Mouse (Mus musculus) limb, embryonic 10.5 days (tissue): ENCODE results near the gene Tlk2. TPM values are rescaled to one million over a fixed set of nuclear protein-coding genes. Genes with fewer than 3 reads are reported as not detected.
A peak's percentile ranks its signal among the peaks of the same experiment; 100 is the strongest.

Experiments
- DNase-seq: peaks from one replicate; pipeline ENCODE4 v3.0.0-alpha.2; 2017; ENCODE audit warnings: low spot score
- H3K27ac ChIP-seq: fragments of 300-500 bp; sonication (generic); 2 replicates; pipeline ENCODE4 v1.5.1; 2016; ENCODE audit warnings: mild to moderate bottlenecking
- H3K27me3 ChIP-seq: fragments of 300-500 bp; sonication (generic); 2 replicates; pipeline ENCODE4 v1.6.1; 2016; ENCODE audit warnings: low read depth, mild to moderate bottlenecking; ENCODE audit not compliant: poor library complexity, severe bottlenecking
- H3K36me3 ChIP-seq: fragments of 300-500 bp; sonication (generic); 2 replicates; pipeline ENCODE4 v1.6.1; 2016; ENCODE audit warnings: mild to moderate bottlenecking, moderate library complexity
- H3K4me1 ChIP-seq: fragments of 300-500 bp; sonication (generic); 2 replicates; pipeline ENCODE4 v1.6.1; 2016
- H3K4me3 ChIP-seq: fragments of 300-500 bp; sonication (generic); 2 replicates; pipeline ENCODE4 v1.5.1; 2016; ENCODE audit warnings: mild to moderate bottlenecking, moderate library complexity
- H3K9me3 ChIP-seq: fragments of 300-500 bp; sonication (generic); replicated peaks from 2 replicates; pipeline ENCODE4 v1.6.1; 2016; ENCODE audit warnings: mild to moderate bottlenecking
- WGBS: fragments of 180-500 bp; shearing (Covaris S2); methylation state at CpG from one replicate; pipeline ENCODE4 v1.1.7; 2016; 5-methylcytosine and 5-hydroxymethylcytosine counted together
- polyA plus RNA-seq: library from polyadenylated mRNA; unstranded; fragments of >200 nt; fragmentation: Nextera tagmentation; extraction: Ambion mirVana; gene quantifications from 2 replicates; pipeline ENCODE4 v1.2.1, GENCODE M21; 2016

Gene Tlk2
- polyA plus RNA-seq, 1 experiment from 2014 or later = 23.0 TPM

DNA sequence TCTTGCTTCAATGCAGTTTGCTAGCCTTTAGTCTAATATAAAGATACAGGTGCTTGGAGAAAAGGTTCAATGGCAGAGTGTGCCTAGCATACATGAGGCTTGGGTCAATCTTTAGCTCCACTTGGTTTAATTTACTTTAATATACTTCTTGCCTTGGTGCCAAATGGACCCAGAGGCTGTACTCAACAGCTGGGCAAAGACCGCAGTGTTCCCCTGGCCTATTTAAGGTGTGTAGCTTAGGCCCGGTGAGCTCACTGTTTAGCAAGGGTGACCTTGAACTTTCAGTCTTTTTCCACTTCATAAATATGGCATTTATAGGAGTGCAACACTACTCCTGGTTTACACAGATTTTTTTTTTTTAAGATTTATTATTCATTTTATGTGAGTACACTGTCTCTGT is 55.9 kb downstream of the Tlk2 start:
- no peaks in the 10 kb centered on the region for H3K4me1 ChIP-seq
- no peaks in the 10 kb centered on the region for H3K27me3 ChIP-seq
- DNase-seq = no peak
- WGBS = 93% methylated on average over 2 of the region's 2 CpGs
- peaks cover 34% of the 10 kb centered on the region for H3K36me3 ChIP-seq
- H3K4me3 ChIP-seq = no peak overlapping the region
- H3K9me3 ChIP-seq = no peaks in the 10 kb centered on the region
- H3K27ac ChIP-seq = no peak overlapping the region

DNA sequence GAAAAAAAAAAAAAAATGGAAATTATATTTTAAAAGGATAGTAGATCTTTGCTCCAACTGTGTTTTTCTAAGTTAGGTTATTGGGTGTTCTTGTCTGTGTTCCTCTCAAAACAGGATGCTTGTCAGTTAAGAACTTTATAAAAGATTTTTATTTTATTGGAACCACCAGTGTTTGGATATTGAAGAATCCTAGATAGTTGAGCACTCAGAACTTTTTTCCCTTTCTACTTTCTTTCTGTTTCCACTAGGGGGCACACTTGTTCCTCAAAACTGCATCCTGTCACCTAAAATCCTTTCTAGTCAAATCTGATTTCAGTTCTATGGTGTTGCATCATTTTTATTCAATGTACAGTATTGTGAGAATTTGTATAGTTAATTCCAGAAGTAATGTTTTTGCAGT is 62.4 kb downstream of the Tlk2 start:
- no peaks in the 10 kb centered on the region for H3K27me3 ChIP-seq
- no peak for DNase-seq
- no peaks in the 10 kb centered on the region for H3K4me1 ChIP-seq
- H3K27ac ChIP-seq = no peak overlapping the region
- no peaks in the 10 kb centered on the region for H3K9me3 ChIP-seq
- H3K36me3 ChIP-seq = peaks cover 55% of the 10 kb centered on the region
- no peak overlapping the region for H3K4me3 ChIP-seq

DNA sequence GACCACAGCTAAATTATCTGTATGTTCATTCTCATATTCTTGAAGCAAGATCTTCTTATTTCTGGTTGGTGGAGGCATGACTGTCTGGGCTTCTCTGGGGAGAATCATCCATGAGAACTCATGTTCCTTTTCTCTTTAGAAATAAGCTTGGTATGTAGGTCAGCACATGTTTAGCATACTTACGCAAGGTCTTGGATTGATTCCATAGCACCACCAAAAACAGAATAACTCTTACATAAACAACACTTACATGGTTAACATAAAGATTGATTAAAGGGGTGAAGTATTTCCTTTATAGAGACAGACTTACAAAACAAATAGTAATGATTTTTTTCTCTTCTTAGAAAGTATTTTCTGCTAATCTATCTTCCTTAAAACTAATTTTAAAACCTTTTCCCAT is 67.8 kb downstream of the Tlk2 start:
- Histone ChIP-seq H3K4me3 (no peak overlapping the region), H3K27me3 (no peaks in the 10 kb centered on the region), H3K9me3 (no peaks in the 10 kb centered on the region), H3K27ac (no peak overlapping the region), H3K4me1 (no peaks in the 10 kb centered on the region), H3K36me3 (peaks cover 98% of the 10 kb centered on the region)
- DNase-seq = no peak
- WGBS = 96% methylated on average over 1 of the region's 1 CpGs

DNA sequence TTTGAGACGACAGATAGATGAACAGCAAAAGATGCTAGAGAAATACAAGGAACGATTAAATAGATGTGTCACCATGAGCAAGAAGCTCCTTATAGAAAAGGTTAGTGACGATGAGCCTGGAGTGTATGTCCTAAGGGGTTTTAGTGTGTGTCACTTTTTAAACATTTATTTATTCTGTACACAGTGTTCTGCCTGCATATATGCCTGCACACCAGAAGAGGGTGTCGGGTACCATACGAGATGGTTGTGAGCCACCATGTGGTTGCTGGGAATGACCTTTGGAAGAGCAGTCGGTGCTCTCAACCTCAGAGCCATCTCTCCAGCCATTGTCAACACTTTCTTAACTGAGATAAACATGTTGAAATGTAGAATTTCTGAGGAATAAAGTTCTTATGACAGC is 68.2 kb downstream of the Tlk2 start:
- no peaks in the 10 kb centered on the region for H3K4me1 ChIP-seq
- 92% methylated on average over 6 of the region's 6 CpGs for WGBS
- H3K27ac ChIP-seq = no peak overlapping the region
- DNase-seq = no peak
- H3K36me3 ChIP-seq = peaks cover 96% of the 10 kb centered on the region
- H3K4me3 ChIP-seq = no peak overlapping the region
- no peaks in the 10 kb centered on the region for H3K9me3 ChIP-seq
- H3K27me3 ChIP-seq = no peaks in the 10 kb centered on the region

DNA sequence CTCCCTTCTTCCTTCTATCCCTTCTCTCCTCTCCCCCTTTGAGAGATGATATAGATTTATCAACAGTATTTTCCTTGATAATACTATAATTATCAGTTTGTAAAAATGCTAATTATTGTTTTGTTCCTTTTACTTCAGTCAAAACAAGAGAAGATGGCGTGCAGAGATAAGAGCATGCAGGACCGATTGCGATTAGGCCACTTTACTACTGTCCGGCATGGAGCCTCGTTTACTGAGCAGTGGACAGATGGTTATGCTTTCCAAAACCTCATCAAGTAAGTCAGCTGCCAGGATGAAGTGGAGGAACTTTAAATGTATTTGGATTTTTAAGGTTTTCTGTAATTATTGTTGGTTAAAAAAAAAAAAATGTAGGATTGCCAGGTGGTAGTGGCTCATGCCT is 68.7 kb downstream of the Tlk2 start:
- 96% methylated on average over 5 of the region's 5 CpGs for WGBS
- no peak overlapping the region for H3K4me3 ChIP-seq
- peaks cover 93% of the 10 kb centered on the region for H3K36me3 ChIP-seq
- H3K9me3 ChIP-seq = no peaks in the 10 kb centered on the region
- no peaks in the 10 kb centered on the region for H3K4me1 ChIP-seq
- no peak for DNase-seq
- H3K27me3 ChIP-seq = no peaks in the 10 kb centered on the region
- H3K27ac ChIP-seq = no peak overlapping the region

DNA sequence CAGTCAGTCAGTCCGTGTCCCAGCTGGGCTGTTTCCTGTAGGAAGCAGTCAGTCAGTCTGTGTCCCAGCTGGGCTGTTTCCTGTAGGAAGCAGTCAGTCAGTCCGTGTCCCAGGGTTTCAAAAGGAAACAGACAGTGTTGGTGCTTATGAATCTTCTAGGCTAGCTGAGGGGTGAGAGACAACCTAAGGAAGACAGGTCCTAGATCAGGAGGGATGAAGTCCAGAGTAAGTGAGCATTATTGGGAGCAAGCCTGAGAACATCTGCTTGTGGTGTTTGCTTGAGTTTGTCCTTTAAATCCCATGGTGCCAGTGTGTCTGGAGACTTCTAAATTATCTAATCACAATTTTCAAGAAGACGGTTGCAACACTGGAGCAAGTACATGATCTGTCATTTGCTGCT is 81.1 kb downstream of the Tlk2 start:
- Histone ChIP-seq H3K36me3 (peaks cover 90% of the 10 kb centered on the region), H3K27me3 (no peaks in the 10 kb centered on the region), H3K4me3 (no peak overlapping the region), H3K27ac (no peak overlapping the region), H3K9me3 (no peaks in the 10 kb centered on the region), H3K4me1 (peaks cover 6% of the 10 kb centered on the region; the same call in 1 of the 2 replicates)
- WGBS = 87% methylated on average over 3 of the region's 3 CpGs
- no peak for DNase-seq

DNA sequence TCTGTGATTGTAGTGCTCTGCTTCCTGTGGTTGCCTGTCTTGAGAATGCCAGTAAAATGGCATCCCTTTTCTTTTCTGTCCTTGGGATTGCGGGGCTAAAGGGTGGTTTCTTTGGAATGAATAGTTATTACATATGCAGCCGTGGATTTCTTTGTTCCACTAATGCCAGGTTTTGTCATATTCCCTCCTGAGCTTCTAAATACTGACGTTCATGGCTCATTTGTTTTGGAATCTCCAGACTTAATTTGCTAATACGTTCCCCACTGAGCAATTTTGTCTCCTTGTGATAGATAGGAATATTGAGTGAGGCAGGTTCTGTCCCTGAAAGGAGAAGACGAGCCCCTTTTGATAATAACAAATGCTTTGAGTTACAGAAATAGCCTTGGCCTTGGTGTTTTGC is 82.5 kb downstream of the Tlk2 start:
- no peak overlapping the region for H3K4me3 ChIP-seq
- 87% methylated on average over 5 of the region's 5 CpGs for WGBS
- H3K4me1 ChIP-seq = peaks cover 6% of the 10 kb centered on the region; the same call in 1 of the 2 replicates
- DNase-seq = no peak
- no peaks in the 10 kb centered on the region for H3K9me3 ChIP-seq
- no peak overlapping the region for H3K27ac ChIP-seq
- H3K27me3 ChIP-seq = no peaks in the 10 kb centered on the region
- peaks cover 81% of the 10 kb centered on the region for H3K36me3 ChIP-seq

DNA sequence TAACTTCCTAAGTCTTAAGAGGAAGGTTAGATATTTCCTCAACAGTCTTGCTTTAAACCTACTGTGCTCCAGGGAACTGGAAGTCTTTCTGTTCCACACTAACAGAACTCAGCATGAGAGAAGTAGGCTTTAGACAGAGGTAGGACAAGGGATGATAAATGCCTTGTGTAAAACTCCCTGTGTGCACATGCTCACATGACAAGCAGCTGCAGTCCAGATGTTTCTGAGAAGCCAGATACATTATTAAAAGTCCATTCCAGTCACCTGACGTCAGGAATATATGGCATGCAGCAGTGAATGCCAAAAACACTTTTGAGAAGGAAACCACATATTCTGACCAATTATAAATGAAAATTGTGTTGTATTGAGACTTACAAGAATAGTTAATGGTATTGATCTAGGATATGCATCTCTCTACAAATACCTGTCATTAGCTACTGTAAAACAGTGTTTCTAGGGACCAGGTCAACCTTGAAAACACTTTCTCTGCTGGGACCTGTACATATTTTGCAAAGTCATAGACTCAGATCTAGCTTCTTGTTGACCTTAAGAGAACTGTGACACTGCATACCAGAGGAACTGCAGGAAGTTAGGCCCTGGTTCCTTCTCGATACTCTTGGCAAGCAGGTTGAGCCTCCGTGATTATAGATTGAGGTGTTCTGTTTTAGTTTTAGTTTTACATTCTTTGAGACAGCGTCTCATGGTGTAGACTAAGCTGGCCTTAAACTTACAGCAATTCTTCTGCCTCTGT is 83.2 kb downstream of the Tlk2 start:
- WGBS = 82% methylated on average over 4 of the region's 4 CpGs
- Histone ChIP-seq H3K4me3 (no peak overlapping the region), H3K9me3 (no peaks in the 10 kb centered on the region), H3K4me1 (peaks cover 6% of the 10 kb centered on the region; the same call in 1 of the 2 replicates), H3K36me3 (peaks cover 81% of the 10 kb centered on the region), H3K27ac (no peak overlapping the region), H3K27me3 (no peaks in the 10 kb centered on the region)
- peak; percentile 35 for DNase-seq

DNA sequence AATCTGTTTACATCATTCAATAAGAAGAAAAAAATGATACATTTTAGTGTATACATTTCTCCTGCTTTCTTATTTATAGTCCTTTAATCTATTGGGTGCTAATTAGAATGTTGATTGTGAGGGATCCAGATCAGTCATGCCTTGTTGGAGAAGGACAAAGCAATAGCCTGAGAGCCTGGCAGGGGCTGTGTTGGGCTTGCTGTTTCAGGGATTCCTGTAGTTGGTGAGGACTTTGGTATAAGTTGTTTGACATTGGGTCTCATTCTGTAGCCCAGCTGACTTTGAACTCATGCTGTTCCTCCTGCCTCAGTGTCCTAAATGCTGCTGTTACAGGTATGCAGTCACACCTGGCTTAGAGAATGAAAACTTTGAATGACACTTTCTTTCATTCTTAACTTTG is 85.9 kb downstream of the Tlk2 start:
- DNase-seq = no peak
- Histone ChIP-seq H3K9me3 (no peaks in the 10 kb centered on the region), H3K4me3 (no peak overlapping the region), H3K27ac (no peak overlapping the region), H3K36me3 (peaks cover 81% of the 10 kb centered on the region), H3K27me3 (no peaks in the 10 kb centered on the region), H3K4me1 (peaks cover 6% of the 10 kb centered on the region; the same call in 1 of the 2 replicates)

DNA sequence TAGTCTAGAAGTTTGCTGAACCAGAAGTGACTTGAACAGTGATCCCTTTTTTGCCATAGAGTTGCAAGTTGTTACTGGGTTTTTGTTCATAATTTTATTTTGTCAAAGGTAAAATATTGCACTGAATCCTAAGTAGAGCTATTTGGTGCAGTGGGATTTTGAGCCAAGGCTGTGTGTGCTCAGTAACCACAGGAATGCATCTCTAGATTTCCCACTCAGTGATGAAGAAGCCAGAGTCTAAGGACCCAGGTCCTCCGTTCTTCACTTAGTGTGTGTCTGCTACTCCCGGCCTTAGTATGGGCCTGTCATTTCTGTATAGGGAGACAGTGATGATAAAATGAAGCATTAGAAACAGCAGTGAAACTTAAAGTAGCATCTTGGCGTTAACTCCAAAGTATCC is 86.4 kb downstream of the Tlk2 start:
- H3K4me1 ChIP-seq = peaks cover 6% of the 10 kb centered on the region; the same call in 1 of the 2 replicates
- H3K27ac ChIP-seq = no peak overlapping the region
- WGBS = 90% methylated on average over 3 of the region's 3 CpGs
- no peak for DNase-seq
- H3K4me3 ChIP-seq = no peak overlapping the region
- H3K36me3 ChIP-seq = peaks cover 81% of the 10 kb centered on the region
- no peaks in the 10 kb centered on the region for H3K27me3 ChIP-seq
- H3K9me3 ChIP-seq = no peaks in the 10 kb centered on the region

DNA sequence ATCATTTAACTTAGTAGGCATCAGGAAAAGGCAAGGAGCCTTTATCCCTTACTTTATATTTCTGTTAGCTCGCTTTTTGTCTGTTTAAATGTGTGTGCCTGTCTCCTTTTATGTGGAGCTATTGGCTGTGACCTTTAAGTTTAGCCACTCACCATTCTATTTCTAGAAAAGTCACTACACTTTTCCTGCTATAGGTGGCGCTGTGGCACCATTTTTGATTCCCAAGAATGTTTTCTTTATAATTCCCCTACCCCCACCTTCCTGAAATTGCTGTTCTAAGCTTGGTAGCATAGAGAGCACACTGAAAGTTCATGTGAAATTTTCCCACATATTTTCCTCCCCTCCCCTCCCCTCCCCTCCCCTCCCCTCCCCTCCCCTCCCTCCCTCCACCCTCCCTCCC is 91.5 kb downstream of the Tlk2 start:
- H3K27me3 ChIP-seq = no peaks in the 10 kb centered on the region
- H3K9me3 ChIP-seq = no peaks in the 10 kb centered on the region
- H3K27ac ChIP-seq = no peak overlapping the region
- H3K36me3 ChIP-seq = peaks cover 83% of the 10 kb centered on the region
- DNase-seq = peak; percentile 65
- H3K4me3 ChIP-seq = no peak overlapping the region
- WGBS = 19% methylated on average over 2 of the region's 2 CpGs
- no peaks in the 10 kb centered on the region for H3K4me1 ChIP-seq

DNA sequence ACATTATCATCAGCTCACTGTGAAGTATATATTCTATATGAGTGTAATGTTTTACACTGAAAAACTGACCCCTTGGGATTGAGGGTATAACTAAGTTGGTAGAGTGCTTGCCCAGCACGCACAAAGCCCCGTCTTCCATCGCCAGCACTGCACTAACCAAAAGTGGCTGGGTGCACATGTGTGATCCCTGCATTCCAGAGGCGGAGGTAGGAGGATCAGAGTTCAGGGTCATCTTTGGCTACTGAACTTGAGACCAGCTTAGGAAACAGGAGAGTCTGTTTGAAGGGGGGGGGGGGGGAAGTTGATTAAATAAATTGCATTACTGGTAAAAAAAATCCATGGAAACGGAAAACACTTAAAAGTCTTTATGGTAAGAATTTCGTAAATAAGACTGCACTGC is 101.8 kb downstream of the Tlk2 start:
- Histone ChIP-seq H3K27ac (no peak overlapping the region), H3K36me3 (peaks cover 84% of the 10 kb centered on the region), H3K27me3 (no peaks in the 10 kb centered on the region), H3K4me3 (no peak overlapping the region), H3K4me1 (peaks cover 39% of the 10 kb centered on the region), H3K9me3 (no peaks in the 10 kb centered on the region)
- 88% methylated on average over 6 of the region's 6 CpGs for WGBS
- no peak for DNase-seq

DNA sequence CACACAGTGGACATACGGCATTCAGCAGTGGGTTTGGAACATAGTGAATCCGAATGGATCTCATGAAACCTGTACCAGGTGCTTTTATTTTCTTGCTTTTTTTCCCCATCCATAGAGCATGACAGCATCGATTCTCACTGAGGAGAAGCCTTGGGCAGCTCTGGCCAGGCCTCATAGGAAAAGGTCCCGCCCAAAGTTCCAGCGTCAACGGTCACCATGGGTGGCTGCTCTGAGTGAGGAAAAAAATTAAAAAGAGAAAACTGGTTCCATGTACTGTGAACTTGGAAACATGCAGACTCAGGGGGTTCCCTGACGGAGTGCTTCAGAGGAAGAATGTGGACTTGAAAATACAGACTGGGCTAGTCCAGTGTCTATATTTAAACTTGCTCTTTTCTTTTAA is 102.7 kb downstream of the Tlk2 start:
- Histone ChIP-seq H3K27ac (no peak overlapping the region), H3K4me3 (no peak overlapping the region), H3K9me3 (no peaks in the 10 kb centered on the region), H3K36me3 (peaks cover 84% of the 10 kb centered on the region), H3K4me1 (peaks cover 47% of the 10 kb centered on the region), H3K27me3 (no peaks in the 10 kb centered on the region)
- DNase-seq = no peak
- WGBS = 86% methylated on average over 7 of the region's 7 CpGs
